Mouse (Mus musculus): Measurements from ENCODE around the gene Irak3.
"Not testable (repeated sequence)": the region's sequence is repeated elsewhere in the genome, so short reads cannot be mapped to it uniquely, and the experiment has no call there.

Gene Irak3

GRCm38 (mm10) chr10:120130621-120131020 is 71.3 kb downstream of the Irak3 start:
- H3K4me3 ChIP-seq (replicated peaks; ENCODE audit: low read length) = no peak overlapping the region
- H3K27me3 ChIP-seq (ENCODE audit: insufficient read depth, low read length) = peaks cover 9% of the 10 kb centered on the region
- H3K36me3 ChIP-seq (ENCODE audit: insufficient read depth, low read length) = no peaks in the 10 kb centered on the region
- peaks cover 56% of the 10 kb centered on the region for H3K4me1 ChIP-seq (replicated peaks; ENCODE audit: low read depth, low read length)
- no peak for TF ChIP-seq POU5F1 (IDR thresholded peaks at IDR 0.05; ENCODE audit: borderline replicate concordance, low read length)
- peak; percentile 75 for TF ChIP-seq CTCF (conservative IDR thresholded peaks at IDR 0.05; ENCODE audit: low read length)
- peaks cover 4% of the 10 kb centered on the region; the same call in 1 of the 2 replicates for H3K9me3 ChIP-seq (ENCODE audit: low read length)

GRCm38 (mm10) chr10:120128601-120129277 is 73.2 kb downstream of the Irak3 start:
- H3K9me3 ChIP-seq (ENCODE audit: low read length) = peaks cover 4% of the 10 kb centered on the region; the same call in 1 of the 2 replicates
- H3K4me1 ChIP-seq (replicated peaks; ENCODE audit: low read depth, low read length) = peaks cover 38% of the 10 kb centered on the region
- H3K36me3 ChIP-seq (ENCODE audit: insufficient read depth, low read length) = no peaks in the 10 kb centered on the region
- no peak overlapping the region for H3K4me3 ChIP-seq (replicated peaks; ENCODE audit: low read length)
- TF ChIP-seq POU5F1 (IDR thresholded peaks at IDR 0.05; ENCODE audit: borderline replicate concordance, low read length) = no peak
- no peak for TF ChIP-seq CTCF (conservative IDR thresholded peaks at IDR 0.05; ENCODE audit: low read length)
- TF ChIP-seq NANOG (IDR thresholded peaks at IDR 0.05; ENCODE audit: borderline replicate concordance, low read length) = no peak
- H3K27me3 ChIP-seq (ENCODE audit: insufficient read depth, low read length) = peaks cover 9% of the 10 kb centered on the region

- Histone ChIP-seq H3K4me3 (replicated peaks; ENCODE audit: low read length) (no peak overlapping the region), H3K27me3 (ENCODE audit: insufficient read depth, low read length) (peaks cover 9% of the 10 kb centered on the region), H3K36me3 (ENCODE audit: insufficient read depth, low read length) (no peaks in the 10 kb centered on the region), H3K9me3 (ENCODE audit: low read length) (peaks cover 4% of the 10 kb centered on the region; the same call in 1 of the 2 replicates), H3K4me1 (replicated peaks; ENCODE audit: low read depth, low read length) (peaks cover 13% of the 10 kb centered on the region)
- TF ChIP-seq NANOG (IDR thresholded peaks at IDR 0.05; ENCODE audit: borderline replicate concordance, low read length) (no peak), POU5F1 (IDR thresholded peaks at IDR 0.05; ENCODE audit: borderline replicate concordance, low read length) (no peak), CTCF (conservative IDR thresholded peaks at IDR 0.05; ENCODE audit: low read length) (no peak)
Observed at GRCm38 (mm10) chr10:120125465-120125857, 76.5 kb downstream of the Irak3 start.

DNA sequence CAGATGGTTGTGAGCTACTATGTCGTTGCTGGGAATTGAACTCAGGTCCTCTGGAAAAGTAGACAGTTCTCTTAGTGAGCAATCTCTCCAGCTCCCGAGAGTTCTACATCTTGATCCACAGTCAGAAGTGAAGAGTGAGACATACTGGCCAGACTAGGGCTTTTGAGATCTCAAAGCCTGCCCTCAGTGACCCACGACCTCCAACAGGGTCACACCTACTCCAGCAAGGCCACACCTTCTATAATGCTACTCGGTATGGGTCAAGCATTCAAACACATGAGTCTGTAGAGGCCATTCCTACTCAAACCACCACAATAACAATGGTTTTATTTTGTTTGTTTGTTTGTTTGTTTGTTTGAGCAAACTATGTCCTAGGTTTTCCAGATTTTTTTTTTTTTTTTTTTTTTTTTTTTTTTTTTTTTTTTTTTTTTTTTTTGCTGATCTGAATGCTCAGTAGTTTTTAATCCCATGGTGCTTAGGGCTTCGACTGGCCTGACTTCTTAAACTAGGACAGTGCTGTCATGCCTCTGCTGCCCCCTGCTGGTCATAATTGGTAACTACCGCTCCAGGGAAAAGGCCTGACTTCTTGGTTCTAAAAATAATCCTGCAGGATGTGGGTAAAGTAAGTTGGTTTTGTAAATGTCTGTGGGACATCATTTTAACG is 77.0 kb downstream of the Irak3 start:
- Histone ChIP-seq H3K4me1 (replicated peaks; ENCODE audit: low read depth, low read length) (peaks cover 11% of the 10 kb centered on the region), H3K36me3 (ENCODE audit: insufficient read depth, low read length) (no peaks in the 10 kb centered on the region), H3K9me3 (ENCODE audit: low read length) (peaks cover 2% of the 10 kb centered on the region; the same call in 1 of the 2 replicates), H3K4me3 (replicated peaks; ENCODE audit: low read length) (no peak overlapping the region), H3K27me3 (ENCODE audit: insufficient read depth, low read length) (peaks cover 9% of the 10 kb centered on the region)
- TF ChIP-seq NANOG (IDR thresholded peaks at IDR 0.05; ENCODE audit: borderline replicate concordance, low read length) (no peak), CTCF (conservative IDR thresholded peaks at IDR 0.05; ENCODE audit: low read length) (peak; percentile 98), POU5F1 (IDR thresholded peaks at IDR 0.05; ENCODE audit: borderline replicate concordance, low read length) (no peak)

DNA sequence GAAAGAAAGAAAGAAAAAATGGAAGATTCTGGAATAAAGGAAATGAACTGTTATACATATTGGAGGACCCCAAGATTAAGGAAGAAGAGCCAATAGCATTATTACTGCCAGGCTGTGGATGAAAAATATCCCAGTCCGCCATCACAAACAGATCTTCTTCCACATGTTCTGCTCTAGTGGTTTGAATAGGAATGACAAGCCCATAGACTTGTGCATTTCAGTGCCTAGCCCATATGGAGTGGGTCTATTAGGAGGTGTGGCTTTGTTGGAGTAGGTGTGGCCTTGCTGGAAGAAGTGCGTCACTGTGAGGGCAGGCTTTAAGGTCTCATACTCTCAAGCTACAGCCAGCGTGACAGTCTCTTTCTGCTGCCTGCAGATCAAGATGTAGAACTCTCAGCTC is 78.2 kb downstream of the Irak3 start:
- peaks cover 9% of the 10 kb centered on the region for H3K27me3 ChIP-seq (ENCODE audit: insufficient read depth, low read length)
- no peak overlapping the region for H3K4me3 ChIP-seq (replicated peaks; ENCODE audit: low read length)
- H3K4me1 ChIP-seq (replicated peaks; ENCODE audit: low read depth, low read length) = peaks cover 4% of the 10 kb centered on the region
- TF ChIP-seq NANOG (IDR thresholded peaks at IDR 0.05; ENCODE audit: borderline replicate concordance, low read length) = no peak
- TF ChIP-seq CTCF (conservative IDR thresholded peaks at IDR 0.05; ENCODE audit: low read length) = peak; percentile 74
- H3K36me3 ChIP-seq (ENCODE audit: insufficient read depth, low read length) = no peaks in the 10 kb centered on the region
- no peaks in the 10 kb centered on the region for H3K9me3 ChIP-seq (ENCODE audit: low read length)

DNA sequence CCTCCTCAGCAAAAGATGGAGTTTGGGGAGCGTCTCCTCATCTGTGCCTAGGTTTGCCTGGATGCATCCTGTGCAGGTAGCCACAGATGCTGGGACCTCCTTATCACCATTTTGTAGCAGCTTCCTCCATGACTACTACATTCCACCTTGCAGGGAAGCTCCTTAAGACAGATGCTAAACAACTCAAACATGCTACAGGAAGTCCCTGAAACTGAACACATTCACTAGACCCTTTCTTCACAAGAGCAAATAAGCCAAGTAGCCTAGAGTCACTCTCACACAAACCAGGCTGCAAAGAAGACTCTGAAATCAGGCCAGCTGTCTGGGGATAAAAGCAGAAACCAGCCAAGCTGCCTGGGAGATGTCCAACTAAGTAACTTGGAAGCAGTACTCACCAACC is 86.7 kb downstream of the Irak3 start:
- Histone ChIP-seq H3K4me3 (replicated peaks; ENCODE audit: low read length) (no peak overlapping the region; the same call in 1 of the 2 replicates), H3K36me3 (ENCODE audit: insufficient read depth, low read length) (peaks cover 12% of the 10 kb centered on the region), H3K9me3 (ENCODE audit: low read length) (peaks cover 10% of the 10 kb centered on the region), H3K4me1 (replicated peaks; ENCODE audit: low read depth, low read length) (peaks cover 37% of the 10 kb centered on the region), H3K27me3 (ENCODE audit: insufficient read depth, low read length) (no peaks in the 10 kb centered on the region)
- TF ChIP-seq CTCF (conservative IDR thresholded peaks at IDR 0.05; ENCODE audit: low read length) = no peak
- TF ChIP-seq POU5F1 (IDR thresholded peaks at IDR 0.05; ENCODE audit: borderline replicate concordance, low read length) = no peak
- TF ChIP-seq NANOG (IDR thresholded peaks at IDR 0.05; ENCODE audit: borderline replicate concordance, low read length) = no peak

- Histone ChIP-seq H3K4me3 (replicated peaks; ENCODE audit: low read length) (peak overlapping the region; percentile 94; the same call in 1 of the 2 replicates), H3K36me3 (ENCODE audit: insufficient read depth, low read length) (peaks cover 20% of the 10 kb centered on the region), H3K4me1 (replicated peaks; ENCODE audit: low read depth, low read length) (peaks cover 37% of the 10 kb centered on the region), H3K27me3 (ENCODE audit: insufficient read depth, low read length) (no peaks in the 10 kb centered on the region), H3K9me3 (ENCODE audit: low read length) (peaks cover 10% of the 10 kb centered on the region)
- no peak for TF ChIP-seq CTCF (conservative IDR thresholded peaks at IDR 0.05; ENCODE audit: low read length)
- 0 out of 2 replicates have a peak, but pooled peaks have one; percentile 25 for TF ChIP-seq NANOG (IDR thresholded peaks at IDR 0.05; ENCODE audit: borderline replicate concordance, low read length)
- TF ChIP-seq POU5F1 (IDR thresholded peaks at IDR 0.05; ENCODE audit: borderline replicate concordance, low read length) = no peak; the same call in 1 of the 2 replicates
Observed at GRCm38 (mm10) chr10:120114493-120114892, 87.4 kb downstream of the Irak3 start.

- no peak for TF ChIP-seq NANOG (IDR thresholded peaks at IDR 0.05; ENCODE audit: borderline replicate concordance, low read length)
- no peak for TF ChIP-seq CTCF (conservative IDR thresholded peaks at IDR 0.05; ENCODE audit: low read length)
- no peak for TF ChIP-seq POU5F1 (IDR thresholded peaks at IDR 0.05; ENCODE audit: borderline replicate concordance, low read length)
- peaks cover 25% of the 10 kb centered on the region for H3K36me3 ChIP-seq (ENCODE audit: insufficient read depth, low read length)
- H3K27me3 ChIP-seq (ENCODE audit: insufficient read depth, low read length) = no peaks in the 10 kb centered on the region
- peak overlapping the region; percentile 94 for H3K4me3 ChIP-seq (replicated peaks; ENCODE audit: low read length)
- H3K9me3 ChIP-seq (ENCODE audit: low read length) = peaks cover 10% of the 10 kb centered on the region
- H3K4me1 ChIP-seq (replicated peaks; ENCODE audit: low read depth, low read length) = peaks cover 37% of the 10 kb centered on the region
Observed at GRCm38 (mm10) chr10:120113980-120114379, 88.0 kb downstream of the Irak3 start.

DNA sequence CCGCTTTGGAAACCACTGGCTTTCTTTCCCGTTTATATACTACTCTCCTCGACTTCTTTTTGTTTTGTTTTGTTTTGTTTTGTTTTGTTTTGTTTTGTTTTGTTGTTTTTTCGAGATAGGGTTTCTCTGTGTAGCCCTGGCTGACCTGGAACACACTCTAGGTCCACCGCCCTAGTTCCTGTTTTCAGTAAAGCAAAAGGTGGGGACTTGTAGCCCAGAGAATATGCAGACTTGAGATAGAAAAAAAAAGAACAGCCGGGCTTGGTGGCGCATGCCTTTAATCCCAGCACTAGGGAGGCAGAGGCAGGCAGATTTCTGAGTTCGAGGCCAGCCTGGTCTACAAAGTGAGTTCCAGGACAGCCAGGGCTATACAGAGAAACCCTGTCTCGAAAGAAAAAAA is 88.4 kb downstream of the Irak3 start:
- Histone ChIP-seq H3K36me3 (ENCODE audit: insufficient read depth, low read length) (peaks cover 30% of the 10 kb centered on the region), H3K4me3 (replicated peaks; ENCODE audit: low read length) (peak overlapping the region; percentile 94), H3K4me1 (replicated peaks; ENCODE audit: low read depth, low read length) (peaks cover 40% of the 10 kb centered on the region)
- H3K27me3 ChIP-seq (ENCODE audit: insufficient read depth, low read length); H3K9me3 ChIP-seq (ENCODE audit: low read length): not testable (repeated sequence)
